Mouse (Mus musculus) olfactory bulb, adult 2 months (tissue): ENCODE measurements around the gene Nhej1.

Source experiments
- CTCF ChIP-seq: fragments of 200-500 bp; IDR thresholded peaks from 2 replicates; pipeline ENCODE4 v1.5.1; 2012; ENCODE audit warnings: low read depth, mild to moderate bottlenecking, low read length, moderate library complexity; ENCODE audit not compliant: insufficient read depth
- POLR2A ChIP-seq: fragments of 200-500 bp; IDR thresholded peaks from 2 replicates; pipeline ENCODE4 v1.6.1; 2012; ENCODE audit warnings: mild to moderate bottlenecking, low read depth, low read length, moderate library complexity; ENCODE audit not compliant: insufficient read depth

- no peak for TF ChIP-seq CTCF
- no peak for TF ChIP-seq POLR2A
Observed at GRCm38 (mm10) chr1:75168093-75168471, 43.1 kb upstream of the Nhej1 start.
